Mouse (Mus musculus): ENCODE results near the gene Rnf212.

Gene Rnf212

DNA sequence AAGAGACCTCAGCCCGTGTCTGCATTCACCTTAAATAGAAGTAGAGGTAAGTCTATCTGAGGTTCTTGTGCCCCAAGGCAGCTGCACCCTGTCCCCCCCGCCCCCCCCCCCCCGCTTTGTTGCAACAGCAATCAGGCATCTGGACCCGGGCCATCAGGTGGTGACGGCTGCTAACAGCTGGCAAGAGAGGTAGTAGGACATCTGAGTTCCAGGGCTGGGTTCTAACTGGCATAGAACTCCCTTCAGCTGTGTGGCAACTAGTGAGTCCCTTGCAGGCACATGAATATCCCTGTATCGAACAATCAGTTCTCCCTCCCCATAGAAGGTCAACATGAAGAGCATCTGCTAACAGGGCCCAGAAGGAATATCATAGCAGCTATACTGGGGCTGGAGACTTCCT lies 62.8 kb downstream of the Rnf212 start:
- DNase-seq: no peak

DNA sequence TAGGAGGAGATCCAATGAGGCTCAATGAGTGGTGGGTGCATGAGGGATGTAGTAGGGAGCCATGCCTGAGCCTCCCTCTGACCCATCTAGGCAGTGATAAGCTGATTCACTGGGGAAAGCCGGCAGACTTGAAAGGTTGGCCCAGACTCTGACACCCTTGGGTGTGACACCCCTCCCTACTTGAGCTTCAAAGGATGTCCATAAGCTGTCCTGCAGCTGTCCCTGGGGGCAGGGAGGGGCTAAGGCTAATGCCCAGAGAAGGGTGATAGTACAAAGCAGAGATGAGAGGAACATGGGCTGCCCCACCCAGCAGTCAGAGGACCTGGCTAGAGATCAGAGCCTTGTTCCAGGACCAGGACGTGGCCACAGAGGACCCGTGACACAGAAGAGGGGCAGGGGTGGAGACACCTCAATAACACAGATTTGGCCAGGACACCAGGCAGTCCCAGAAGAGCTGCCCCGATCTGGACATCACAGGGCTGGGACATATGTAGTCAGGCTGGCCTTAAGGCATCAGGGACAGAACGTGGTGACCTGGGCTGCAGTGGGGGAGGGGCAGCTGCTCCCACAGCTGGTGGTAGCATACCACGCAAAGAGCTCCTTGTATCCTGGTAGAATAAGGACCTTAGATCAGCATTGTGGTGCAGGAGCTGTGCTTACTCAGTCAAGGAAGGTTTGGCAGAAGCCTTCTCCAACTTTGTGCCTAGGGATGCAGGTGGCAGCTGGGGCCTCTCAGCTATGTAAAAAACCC lies 65.6 kb downstream of the Rnf212 start:
- no peak for DNase-seq

DNA sequence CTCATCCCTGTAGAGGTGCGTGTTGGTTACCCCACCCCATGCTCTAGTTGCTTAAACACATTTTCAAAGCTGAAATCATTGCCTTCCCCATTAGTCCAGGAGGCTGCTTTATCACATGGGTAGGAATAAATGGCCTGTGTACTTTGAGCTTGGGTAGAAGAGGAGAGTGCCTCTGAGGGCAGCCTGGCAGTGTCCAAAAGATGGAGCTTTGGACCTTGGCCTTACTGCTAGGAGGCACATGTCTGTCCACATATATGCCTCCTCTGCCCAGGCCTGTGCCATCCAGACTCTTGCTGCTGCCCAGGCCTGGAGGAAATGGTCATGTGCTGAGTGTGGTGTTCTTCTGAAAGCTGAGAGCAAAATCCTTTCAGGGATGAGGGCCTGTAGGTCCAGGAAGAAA lies 66.4 kb downstream of the Rnf212 start:
- DNase-seq: no peak

GRCm38 (mm10) chr5:108707758-108708157 lies 67.0 kb downstream of the Rnf212 start:
- no peak for DNase-seq

- no peak for DNase-seq
These were observed 70.8 kb downstream of the Rnf212 start for GRCm38 (mm10) chr5:108703754-108704626.

DNA sequence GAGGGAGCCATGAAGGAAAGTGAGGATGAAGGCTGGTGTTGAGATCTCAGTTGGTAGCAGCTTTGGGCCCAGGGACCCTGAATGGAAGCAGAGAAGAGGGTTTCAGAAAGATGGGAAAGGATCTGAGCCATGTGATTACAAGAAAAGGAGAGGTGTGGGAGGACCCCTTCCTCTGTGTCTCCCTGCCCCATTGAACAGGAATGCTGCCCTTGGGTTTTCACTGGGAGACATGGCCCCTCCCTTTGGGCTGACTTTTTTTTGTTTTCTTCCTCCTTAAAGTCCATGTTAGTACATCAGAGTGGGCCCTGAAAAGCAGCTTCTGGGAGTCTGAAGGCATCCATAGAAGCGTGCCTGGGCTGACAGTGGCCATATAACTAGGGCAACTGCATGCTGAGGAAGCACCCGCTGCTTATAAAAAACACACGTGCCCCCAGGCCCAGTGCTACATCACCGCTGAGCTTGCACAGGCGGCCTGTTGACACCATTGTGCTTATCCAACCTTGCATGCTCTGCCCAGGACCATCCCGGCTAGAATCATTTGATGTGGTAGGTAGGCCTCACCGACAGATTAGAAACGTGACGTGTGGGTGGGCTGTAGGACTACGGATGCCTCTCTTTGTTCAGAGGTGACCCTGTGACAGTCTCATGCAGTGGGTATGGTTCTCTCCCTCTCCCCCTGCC lies 73.3 kb downstream of the Rnf212 start:
- no peak for DNase-seq

DNA sequence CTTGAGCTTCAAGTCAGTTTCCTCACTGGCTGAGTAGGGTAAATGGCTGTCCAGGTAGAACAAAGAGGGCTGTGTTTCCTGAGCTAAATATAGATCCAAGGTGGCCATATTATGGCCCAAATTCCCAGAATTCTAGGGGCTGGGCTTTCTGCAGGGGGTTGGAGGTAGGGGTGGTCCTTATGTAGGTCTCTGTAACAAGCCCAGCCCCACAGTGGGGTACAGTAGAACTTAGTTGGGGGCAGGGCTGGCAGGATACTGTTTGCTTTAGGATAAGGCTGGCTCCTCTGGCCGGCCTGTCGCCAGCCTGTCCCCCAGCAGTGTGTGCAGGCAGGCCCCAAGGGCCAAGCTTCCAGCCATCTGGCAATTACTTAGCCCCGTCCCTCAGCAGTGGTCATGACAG lies 74.4 kb downstream of the Rnf212 start:
- no peak for DNase-seq

DNA sequence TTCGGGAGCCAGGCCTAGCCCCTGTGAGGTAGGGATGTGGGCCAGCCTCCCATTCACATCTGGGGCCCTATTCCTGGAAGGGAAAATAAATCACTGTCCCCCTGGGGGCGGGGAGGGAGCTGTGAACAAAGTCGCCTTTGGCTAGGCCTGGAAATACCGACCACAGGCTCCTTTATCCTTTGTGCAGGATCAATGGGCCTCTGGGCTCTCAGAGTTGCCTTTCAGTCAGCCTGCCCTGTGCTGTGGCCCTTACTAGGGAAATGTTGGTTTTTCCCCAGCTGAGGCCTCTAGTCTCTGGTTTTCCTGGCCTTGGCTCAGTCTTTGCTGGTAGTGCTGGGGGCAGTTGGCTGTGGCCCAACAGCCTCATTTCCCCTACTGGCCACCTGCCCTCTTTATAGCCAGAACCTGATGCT lies 77.4 kb downstream of the Rnf212 start:
- no peak for DNase-seq

DNA sequence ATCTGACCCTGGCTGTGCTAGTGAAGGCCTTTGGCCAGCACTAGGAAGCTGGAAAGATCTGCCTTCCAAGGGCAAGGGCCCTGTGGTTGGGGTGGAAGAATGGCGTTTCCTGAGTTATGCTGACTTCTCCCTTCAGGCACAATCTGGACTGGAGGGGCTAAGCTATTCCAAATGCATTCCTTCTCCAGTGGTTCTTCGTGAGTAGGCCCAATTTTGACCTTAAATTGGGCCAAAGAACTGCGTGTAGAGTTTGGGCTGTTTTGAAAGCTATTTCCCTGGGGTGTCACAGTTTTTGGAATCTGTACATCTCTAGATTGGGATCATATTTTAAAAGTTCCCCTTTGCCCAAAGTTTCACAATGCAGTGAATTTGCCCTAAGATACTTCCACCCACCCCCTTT lies 78.2 kb downstream of the Rnf212 start:
- no peak for DNase-seq

- no peak for DNase-seq
These were observed 78.9 kb downstream of the Rnf212 start for GRCm38 (mm10) chr5:108695861-108696260.

DNA sequence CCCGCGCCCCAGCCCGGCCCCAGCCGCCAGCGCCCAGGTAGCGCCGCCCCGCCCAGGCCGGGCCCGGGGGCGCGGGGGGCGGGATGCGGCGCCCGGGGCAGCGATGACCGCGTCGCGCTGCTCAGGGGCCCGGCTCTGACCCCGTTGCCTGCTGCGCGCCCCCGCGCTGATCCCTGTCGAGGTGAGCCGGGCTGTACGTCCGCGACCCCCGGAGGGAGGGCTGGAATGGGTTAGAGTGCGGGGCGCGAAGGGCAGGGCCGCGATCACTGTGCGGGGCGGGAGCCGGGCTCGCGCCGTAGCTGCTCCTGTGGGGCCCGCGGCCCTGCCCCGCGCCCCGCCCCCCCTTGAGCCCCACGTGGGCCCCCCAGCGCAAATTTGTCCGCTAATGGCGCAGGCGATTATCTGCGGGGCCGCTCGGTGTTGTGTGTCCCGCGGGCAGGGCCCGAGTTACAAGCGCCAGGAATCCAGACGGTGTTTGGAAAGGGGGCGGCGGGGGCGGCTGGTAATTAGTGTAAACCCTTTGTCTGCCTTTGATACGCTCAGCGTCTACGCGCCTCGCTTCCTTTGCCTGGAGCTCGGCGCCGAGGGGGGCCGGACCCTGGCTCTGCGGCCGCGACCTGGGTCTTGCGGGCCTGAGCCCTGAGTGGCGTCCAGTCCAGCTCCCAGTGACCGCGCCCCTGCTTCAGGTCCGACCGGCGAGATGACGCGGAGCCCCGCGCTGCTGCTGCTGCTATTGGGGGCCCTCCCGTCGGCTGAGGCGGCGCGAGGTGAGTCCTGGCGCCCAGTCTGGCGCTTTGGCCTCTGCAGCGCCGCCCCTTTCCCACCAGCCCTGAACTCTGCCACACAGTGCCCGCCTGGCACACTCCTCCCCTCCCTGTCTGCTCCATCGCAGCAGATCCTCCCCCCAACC lies 80.2 kb downstream of the Rnf212 start:
- no peak for DNase-seq

DNA sequence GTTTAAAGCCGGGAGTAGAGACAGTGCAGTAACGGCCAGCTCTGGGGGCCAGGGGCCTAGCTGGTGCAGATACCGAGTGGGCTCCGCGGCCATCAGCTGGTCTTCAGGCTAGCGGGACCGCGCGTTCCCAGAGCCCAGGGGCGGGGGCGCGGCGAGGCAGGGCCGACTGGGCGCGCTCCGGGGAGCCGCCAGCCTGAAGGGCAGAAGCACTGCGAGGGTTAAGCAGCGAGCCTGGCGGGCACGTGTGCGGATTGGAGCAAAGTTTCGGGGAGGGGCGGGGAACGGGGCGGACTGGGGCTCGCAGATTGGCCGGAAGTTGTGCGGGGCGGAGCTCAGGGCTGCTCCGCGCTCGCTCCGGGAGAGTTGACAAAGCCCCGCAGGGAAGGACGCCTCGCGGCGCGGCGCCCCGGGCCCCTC lies 80.9 kb downstream of the Rnf212 start:
- no peak for DNase-seq

DNA sequence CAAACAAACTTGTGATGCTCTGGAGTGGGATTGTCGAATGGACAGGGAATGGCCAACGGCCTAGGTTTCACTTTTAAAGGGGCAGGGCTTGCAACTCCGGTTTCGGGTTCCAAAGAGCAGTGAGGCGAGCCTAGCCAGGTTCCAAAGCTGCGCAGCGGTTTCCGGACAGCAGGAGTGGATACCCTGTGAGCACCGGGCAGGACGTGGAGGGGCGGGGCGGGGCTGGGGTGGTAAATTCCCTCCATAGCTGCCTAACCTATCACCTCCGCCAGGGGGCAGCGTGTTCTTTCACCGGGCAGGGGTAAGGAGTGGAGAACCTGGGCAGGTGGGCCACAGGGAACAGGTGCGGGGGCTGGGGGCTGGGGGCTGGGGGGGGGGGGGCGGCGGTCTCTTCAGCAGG lies 82.5 kb downstream of the Rnf212 start, which contains the start of gene Fgfrl1:
Gene Fgfrl1, plus strand, starts transcription at position 112 of the 400 bp plus-strand sequence.
- DNase-seq: no peak

- DNase-seq: no peak
These were observed 83.6 kb downstream of the Rnf212 start for GRCm38 (mm10) chr5:108691152-108691551.

DNA sequence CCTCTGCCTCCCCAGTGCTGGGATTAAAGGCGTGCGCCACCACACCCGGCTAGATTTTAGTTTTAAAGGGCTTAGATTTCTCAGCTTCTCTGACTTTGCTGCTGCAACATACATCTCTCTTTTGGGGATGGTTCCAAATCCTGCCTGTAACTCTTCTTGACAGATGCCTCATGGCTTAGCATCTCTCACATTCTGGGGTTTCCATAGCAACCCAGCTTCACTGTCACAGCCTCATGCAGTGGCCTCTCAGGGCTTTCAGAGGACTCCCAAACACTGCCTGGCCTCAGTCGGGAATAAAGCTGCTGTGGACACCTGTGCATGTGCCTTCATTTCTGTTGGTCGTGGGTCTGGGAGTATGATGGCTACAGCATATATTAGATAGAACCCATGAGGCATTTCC lies 85.7 kb downstream of the Rnf212 start:
- no peak for DNase-seq

DNA sequence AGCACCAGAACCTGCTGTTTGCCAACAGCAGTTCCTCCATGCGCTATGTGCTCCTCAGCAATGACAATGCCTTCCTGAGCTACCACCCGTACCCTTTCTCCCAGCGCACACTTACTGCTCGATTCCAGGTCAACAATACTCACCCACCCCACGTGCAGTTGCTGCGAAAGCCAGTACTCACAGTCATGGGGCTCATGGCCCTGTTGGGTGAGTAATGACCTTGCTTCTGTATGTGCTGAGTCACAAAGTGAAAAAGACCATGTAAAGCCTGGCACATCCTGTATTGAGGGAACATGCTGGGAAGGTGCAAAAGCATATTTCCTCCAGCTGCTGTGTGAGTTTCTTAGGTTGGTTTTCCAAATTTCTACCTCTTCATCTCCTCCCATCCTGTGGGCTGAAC lies 93.9 kb downstream of the Rnf212 start:
- DNase-seq: no peak

- DNase-seq: no peak
These were observed 94.9 kb downstream of the Rnf212 start for GRCm38 (mm10) chr5:108679909-108680308.
